Mouse (Mus musculus) forebrain, embryonic 16.5 days (tissue): ENCODE measurements around the gene Ptprh. TPM values are rescaled to one million over a fixed set of nuclear protein-coding genes. Genes with fewer than 3 reads are reported as not detected.
A peak's percentile ranks its signal among the peaks of the same experiment; 100 is the strongest.

Experiments
- ATAC-seq: fragments of 200-750 bp; cut with Nextera tagmentation; 2 replicates; pipeline ENCODE4 v1.8.0; 2017; ENCODE audit warnings: mild to moderate bottlenecking, moderate library complexity
- H3K27ac ChIP-seq: fragments of 300-500 bp; sonication (generic); 2 replicates; pipeline ENCODE4 v1.5.1; 2014; ENCODE audit warnings: low read length, control low read depth
- H3K27me3 ChIP-seq: fragments of 300-500 bp; sonication (generic); replicated peaks from 2 replicates; pipeline ENCODE4 v1.6.1; 2014; ENCODE audit warnings: low read length; ENCODE audit not compliant: control insufficient read depth, insufficient read depth
- H3K36me3 ChIP-seq: fragments of 300-500 bp; sonication (generic); 2 replicates; pipeline ENCODE4 v1.6.1; 2014; ENCODE audit not compliant: control insufficient read depth, insufficient read depth
- H3K4me1 ChIP-seq: fragments of 300-500 bp; sonication (generic); replicated peaks from 2 replicates; pipeline ENCODE4 v1.6.1; 2014; ENCODE audit warnings: low read length; ENCODE audit not compliant: control insufficient read depth, insufficient read depth
- H3K4me2 ChIP-seq: fragments of 300-500 bp; sonication (generic); 2 replicates; pipeline ENCODE4 v1.6.1; 2014; ENCODE audit warnings: mild to moderate bottlenecking, low read length, control low read depth
- H3K4me3 ChIP-seq: fragments of 300-500 bp; sonication (generic); replicated peaks from 2 replicates; pipeline ENCODE4 v1.5.1; 2014; ENCODE audit warnings: mild to moderate bottlenecking, low read length, control low read depth
- H3K9ac ChIP-seq: fragments of 300-500 bp; sonication (generic); replicated peaks from 2 replicates; pipeline ENCODE4 v1.6.1; 2014; ENCODE audit warnings: low read depth, low read length, control low read depth
- H3K9me3 ChIP-seq: fragments of 300-500 bp; sonication (generic); 2 replicates; pipeline ENCODE4 v1.6.1; 2016; ENCODE audit warnings: low read length; ENCODE audit not compliant: control insufficient read depth
- WGBS: fragments of 180-500 bp; shearing (Covaris S2); extraction: QIAGEN DNeasy Blood & Tissue Kit; methylation state at CpG from one replicate; pipeline ENCODE4 v1.1.7; 2014; 5-methylcytosine and 5-hydroxymethylcytosine counted together
- polyA plus RNA-seq: library from polyadenylated mRNA; unstranded; fragments of >200 nt; fragmentation: Nextera tagmentation; extraction: Ambion mirVana; gene quantifications from 2 replicates; pipeline ENCODE4 v1.2.1, GENCODE M21; 2015

The Ptprh gene
- polyA plus RNA-seq, 1 experiment from 2014 or later, result 0.70 TPM

- Histone ChIP-seq H3K27me3 (0 out of 2 replicates have a peak, but pooled peaks cover 2% of the 10 kb centered on the region), H3K4me1 (no peaks in the 10 kb centered on the region), H3K4me3 (no peak overlapping the region), H3K27ac (no peak overlapping the region), H3K9me3 (no peaks in the 10 kb centered on the region), H3K4me2 (no peak overlapping the region), H3K9ac (no peak overlapping the region), H3K36me3 (no peaks in the 10 kb centered on the region)
- 88% methylated on average over 8 of the region's 8 CpGs for WGBS
- no peak for ATAC-seq
Observed at GRCm38 (mm10) chr7:4508739-4509116, 95.1 kb downstream of the Ptprh start.

- Histone ChIP-seq H3K9me3 (no peaks in the 10 kb centered on the region), H3K4me1 (no peaks in the 10 kb centered on the region), H3K9ac (no peak overlapping the region), H3K4me3 (no peak overlapping the region), H3K27me3 (0 out of 2 replicates have a peak, but pooled peaks cover 2% of the 10 kb centered on the region), H3K4me2 (no peak overlapping the region), H3K27ac (no peak overlapping the region), H3K36me3 (no peaks in the 10 kb centered on the region)
- WGBS, result 83% methylated on average over 23 of the region's 32 CpGs
- no peak for ATAC-seq
Observed at GRCm38 (mm10) chr7:4508062-4508738, 95.6 kb downstream of the Ptprh start.

GRCm38 (mm10) chr7:4507220-4507619 is 96.6 kb downstream of the Ptprh start:
- H3K36me3 ChIP-seq, result no peaks in the 10 kb centered on the region
- no peak overlapping the region for H3K4me2 ChIP-seq
- 0 out of 2 replicates have a peak, but pooled peaks cover 2% of the 10 kb centered on the region for H3K27me3 ChIP-seq
- no peaks in the 10 kb centered on the region for H3K9me3 ChIP-seq
- WGBS, result 76% methylated on average over 3 of the region's 4 CpGs
- no peak overlapping the region for H3K4me3 ChIP-seq
- H3K9ac ChIP-seq, result no peak overlapping the region
- H3K27ac ChIP-seq, result no peak overlapping the region
- ATAC-seq, result no peak
- no peaks in the 10 kb centered on the region for H3K4me1 ChIP-seq

- peaks cover 9% of the 10 kb centered on the region for H3K4me1 ChIP-seq
- H3K9ac ChIP-seq, result no peak overlapping the region
- no peaks in the 10 kb centered on the region for H3K36me3 ChIP-seq
- H3K4me2 ChIP-seq, result no peak overlapping the region
- H3K9me3 ChIP-seq, result no peaks in the 10 kb centered on the region
- no peak overlapping the region for H3K27ac ChIP-seq
- H3K4me3 ChIP-seq, result no peak overlapping the region
- ATAC-seq, result no peak
- WGBS, result 70% methylated on average over 11 of the region's 11 CpGs
- H3K27me3 ChIP-seq, result 0 out of 2 replicates have a peak, but pooled peaks cover 2% of the 10 kb centered on the region
Observed at GRCm38 (mm10) chr7:4504646-4505435, 99.0 kb downstream of the Ptprh start.

- Histone ChIP-seq H3K4me2 (no peak overlapping the region), H3K36me3 (no peaks in the 10 kb centered on the region), H3K27me3 (no peaks in the 10 kb centered on the region), H3K4me1 (peaks cover 19% of the 10 kb centered on the region), H3K27ac (no peak overlapping the region), H3K9me3 (no peaks in the 10 kb centered on the region), H3K4me3 (no peak overlapping the region), H3K9ac (no peak overlapping the region)
- WGBS, result 82% methylated on average over 5 of the region's 5 CpGs
- no peak for ATAC-seq
Observed at GRCm38 (mm10) chr7:4503858-4504257, 100.0 kb downstream of the Ptprh start.

GRCm38 (mm10) chr7:4503100-4503499 is 100.7 kb downstream of the Ptprh start:
- H3K4me1 ChIP-seq, result peaks cover 26% of the 10 kb centered on the region
- no peak overlapping the region for H3K9ac ChIP-seq

GRCm38 (mm10) chr7:4502421-4503090 is 101.3 kb downstream of the Ptprh start:
- peak overlapping the region; percentile 84 for H3K4me3 ChIP-seq
- peak overlapping the region; percentile 88 for H3K9ac ChIP-seq
- no peaks in the 10 kb centered on the region for H3K27me3 ChIP-seq
- no peaks in the 10 kb centered on the region for H3K9me3 ChIP-seq
- peak overlapping the region; percentile 61 for H3K4me2 ChIP-seq
- H3K4me1 ChIP-seq, result peaks cover 30% of the 10 kb centered on the region
- H3K27ac ChIP-seq, result no peak overlapping the region
- WGBS, result 10% methylated on average over 14 of the region's 14 CpGs
- no peaks in the 10 kb centered on the region for H3K36me3 ChIP-seq
- no peak for ATAC-seq

More at GRCm38 (mm10) chr7:4503100-4503499, 100.7 kb downstream of the Ptprh start:
- no peak overlapping the region for H3K4me2 ChIP-seq
- H3K27ac ChIP-seq, result no peak overlapping the region
- H3K4me3 ChIP-seq, result no peak overlapping the region
- H3K36me3 ChIP-seq, result no peaks in the 10 kb centered on the region
- WGBS, result 83% methylated on average over 4 of the region's 4 CpGs
- ATAC-seq, result no peak
- H3K27me3 ChIP-seq, result no peaks in the 10 kb centered on the region
- H3K9me3 ChIP-seq, result no peaks in the 10 kb centered on the region

- no peaks in the 10 kb centered on the region for H3K27me3 ChIP-seq
- ATAC-seq, result peak; percentile 95
- H3K9ac ChIP-seq, result peak within 1 kb of the TSS; percentile 88
- WGBS, result under 1% methylated on average over 57 of the region's 62 CpGs
- H3K36me3 ChIP-seq, result peaks cover under 1% of the 10 kb centered on the region; the same call in 1 of the 2 replicates
- H3K27ac ChIP-seq, result peak within 1 kb of the TSS; percentile 87
- H3K9me3 ChIP-seq, result no peaks in the 10 kb centered on the region
- peak within 1 kb of the TSS; percentile 67 for H3K4me2 ChIP-seq
- peak within 1 kb of the TSS; percentile 84 for H3K4me3 ChIP-seq
- peaks cover 30% of the 10 kb centered on the region for H3K4me1 ChIP-seq
Observed at GRCm38 (mm10) chr7:4501558-4502397, 102.1 kb downstream of the Ptprh start, which contains the start of gene Ppp1r12c. Gene Ppp1r12c, minus strand, starts transcription at chr7:4501680.
